Mouse (Mus musculus) lung, postnatal 25 days (tissue): ENCODE data around the gene Pnpo.

Source experiments
- DNase-seq: peaks from one replicate; pipeline ENCODE4 v3.0.0; 2022; ENCODE audit warnings: low spot score

Gene Pnpo

DNA sequence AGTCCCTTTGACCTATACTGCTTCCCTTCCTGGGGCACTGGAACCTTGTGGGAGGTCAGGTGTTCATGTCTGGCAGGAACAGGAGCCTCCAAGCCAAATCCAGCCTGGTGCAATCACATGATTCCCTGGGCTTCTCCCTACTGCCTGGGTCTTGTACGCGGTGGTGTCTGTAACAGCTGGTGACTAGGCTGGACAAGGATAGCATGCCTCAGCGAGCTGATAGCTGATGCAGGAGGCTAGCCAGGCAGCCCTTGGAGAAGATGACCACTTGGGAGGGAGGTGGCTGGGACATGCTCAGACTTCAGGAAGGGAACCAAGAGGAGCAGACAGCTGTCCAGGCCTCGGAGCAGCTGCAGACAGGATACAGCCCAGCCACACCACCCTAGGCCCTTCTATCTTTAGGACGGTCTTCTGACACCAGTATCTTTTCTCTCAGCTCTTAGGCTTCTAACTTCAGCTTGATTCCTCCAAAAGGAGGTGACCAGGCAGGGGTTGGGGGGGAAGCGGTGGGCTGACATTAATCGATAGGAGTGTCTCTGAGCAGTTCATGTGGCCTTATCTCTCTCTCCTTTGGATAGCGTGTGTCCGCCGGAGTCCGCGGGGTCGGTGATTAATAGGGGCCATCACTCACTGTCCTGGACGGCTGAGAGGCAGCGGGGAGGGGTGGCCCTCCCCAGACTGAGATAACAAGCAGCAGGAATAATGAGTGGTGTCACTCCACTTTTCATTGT, 37.2 kb downstream of the Pnpo start:
- no peak for DNase-seq

DNA sequence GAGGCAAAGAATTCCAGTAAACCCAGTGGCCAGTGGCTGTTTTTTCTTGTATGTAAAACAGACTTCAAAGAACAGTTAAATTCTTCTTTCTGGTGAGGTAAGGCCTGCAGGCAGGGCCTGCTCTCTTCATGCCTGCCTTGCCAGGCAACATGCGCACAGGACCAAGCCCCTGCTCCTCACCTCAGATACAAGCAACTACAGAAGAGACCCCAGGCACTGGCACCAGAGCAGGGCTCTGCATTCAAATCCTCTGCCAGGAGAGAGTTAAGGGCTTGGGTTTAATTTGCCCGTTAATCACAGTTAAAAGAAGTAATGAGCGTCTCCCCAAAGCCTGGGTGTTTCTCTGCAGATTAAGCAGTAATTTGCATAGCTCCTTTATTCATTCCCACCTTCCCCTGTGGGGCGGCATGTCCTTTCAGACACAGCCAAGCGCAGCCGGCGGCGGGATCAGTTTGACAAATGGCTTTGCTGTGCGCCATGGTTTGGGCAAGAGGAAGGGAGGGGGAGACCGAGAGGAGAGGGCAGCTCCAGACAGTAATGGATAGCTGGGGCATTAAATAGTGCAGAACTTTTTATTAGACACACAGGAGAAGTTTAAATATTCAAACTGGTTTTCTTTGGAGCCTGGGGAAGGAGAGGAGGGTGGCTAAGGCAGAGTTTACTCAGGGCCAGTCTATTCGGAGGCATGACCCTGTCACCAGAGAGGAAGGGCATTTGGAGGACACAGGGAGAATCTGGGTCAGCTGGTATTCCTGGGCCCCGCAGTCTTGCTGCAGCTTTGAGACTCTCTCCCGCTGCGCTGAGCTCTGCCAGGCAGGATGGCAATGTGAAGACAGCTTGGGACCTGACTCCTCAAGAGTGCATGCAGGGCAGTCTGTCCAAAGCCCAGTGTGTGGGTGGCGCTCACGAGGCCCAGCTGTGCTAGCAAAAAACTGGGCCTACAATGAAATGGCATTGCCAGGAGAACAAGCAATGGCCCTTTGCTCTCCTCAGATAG, 40.8 kb downstream of the Pnpo start:
- no peak for DNase-seq

DNA sequence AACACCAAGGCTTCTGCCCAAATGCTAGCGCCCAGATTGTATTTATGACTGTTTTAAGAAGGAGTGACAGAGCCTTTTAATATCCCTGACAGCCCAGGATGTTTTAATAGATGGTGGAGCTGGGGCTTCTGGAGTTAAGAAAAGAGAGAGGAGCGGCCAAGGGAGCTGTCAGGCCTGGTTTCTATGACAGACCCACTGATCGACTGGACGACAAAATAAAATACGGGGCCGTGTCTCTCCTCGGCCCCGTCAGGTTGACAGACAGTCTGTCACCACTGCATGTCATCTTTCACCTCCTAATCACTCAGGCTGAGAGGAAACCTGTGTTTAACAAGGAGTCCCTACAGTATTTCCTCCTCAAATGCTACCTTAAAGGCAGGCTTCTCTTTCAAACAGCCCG, 42.5 kb downstream of the Pnpo start:
- no peak for DNase-seq

DNA sequence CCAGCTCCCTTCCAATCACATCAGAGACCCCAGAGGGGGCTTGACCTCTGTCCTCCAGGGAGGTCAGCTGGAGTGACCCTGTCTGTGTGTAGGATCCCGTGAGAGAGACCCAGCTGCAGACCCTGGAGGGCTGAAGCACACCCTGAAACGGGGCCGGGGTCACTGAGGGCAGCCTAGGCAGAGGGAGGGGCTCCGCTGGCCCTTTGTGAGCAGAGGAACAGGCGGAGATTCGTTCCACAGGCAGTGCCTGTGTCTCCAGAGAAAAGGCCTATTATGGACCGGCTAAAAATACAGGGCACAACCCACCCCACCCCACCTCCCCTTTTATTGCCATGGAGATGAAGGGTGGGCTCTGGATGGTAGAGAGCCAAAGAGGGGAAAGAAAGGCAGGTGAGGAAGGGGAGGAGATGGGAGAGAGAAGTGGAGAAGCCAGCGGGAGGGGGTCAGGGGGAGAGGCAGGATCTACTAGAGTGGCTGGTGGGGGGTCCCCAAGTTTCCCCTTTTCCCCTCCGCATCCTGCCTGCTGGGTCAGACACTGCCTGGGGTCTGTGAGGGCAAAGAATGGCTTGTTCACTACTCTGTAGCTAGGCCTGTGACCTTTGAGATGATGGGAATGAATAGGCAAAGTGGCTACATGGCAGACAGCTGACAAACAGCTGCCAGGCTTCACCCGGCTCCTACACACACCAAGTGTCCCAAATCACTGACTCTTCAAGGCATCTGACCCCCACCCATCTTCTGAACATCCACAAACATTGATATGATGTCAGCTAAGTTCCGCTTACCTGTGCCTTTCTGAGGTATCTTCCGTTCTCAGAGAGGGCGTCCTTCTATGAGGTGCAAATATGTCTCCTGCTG, 44.1 kb downstream of the Pnpo start:
- DNase-seq: no peak

DNA sequence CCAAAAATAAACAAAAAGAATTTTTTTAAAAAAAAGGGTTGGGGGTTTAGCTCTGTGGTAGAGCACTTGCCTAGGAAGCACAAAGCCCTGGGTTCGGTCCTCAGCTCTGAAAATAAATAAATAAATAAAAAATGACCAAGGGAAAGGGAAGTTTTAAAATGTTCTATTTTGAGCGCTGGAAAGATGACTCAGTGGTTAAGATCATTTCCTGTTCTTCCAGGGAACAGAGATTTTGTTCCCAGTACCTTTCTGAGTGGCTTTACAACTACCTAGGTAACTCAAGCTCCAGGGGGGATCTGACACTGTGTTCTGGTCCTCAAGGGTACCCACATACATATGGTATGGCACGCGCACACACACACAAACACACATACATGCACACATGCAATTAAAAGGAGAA, 47.9 kb downstream of the Pnpo start:
- no peak for DNase-seq

DNA sequence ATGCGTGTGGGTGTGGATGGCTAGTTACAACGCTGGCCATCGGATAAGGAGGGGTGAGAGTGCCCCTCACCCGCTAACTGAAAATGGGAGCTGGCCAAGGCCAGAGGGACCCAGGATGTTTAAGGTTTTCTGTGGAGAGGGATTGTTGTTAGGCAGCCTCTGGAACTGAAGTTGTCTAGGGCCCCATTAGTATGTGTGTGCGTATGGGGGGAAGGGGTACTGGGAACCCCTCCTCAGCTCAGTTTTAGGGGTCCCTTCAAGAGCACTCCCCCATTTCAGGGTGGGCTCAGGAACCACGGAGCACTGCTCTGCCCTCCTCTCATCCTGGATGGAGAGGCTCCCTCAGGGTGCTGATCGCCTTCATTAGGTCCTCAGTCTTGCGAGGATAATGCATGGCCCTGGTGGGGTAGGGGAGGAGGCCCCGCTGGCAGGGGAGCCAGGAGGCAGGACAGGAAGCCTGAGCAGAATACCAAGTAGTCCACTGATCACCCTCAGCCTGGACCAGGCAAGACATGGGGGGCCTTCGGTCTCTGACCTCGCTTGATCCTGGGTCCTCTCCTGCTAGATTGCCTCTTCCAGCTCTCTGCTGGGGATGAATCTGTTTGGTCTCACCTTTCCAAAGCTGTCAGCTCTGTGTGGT, 50.5 kb downstream of the Pnpo start:
- no peak for DNase-seq

DNA sequence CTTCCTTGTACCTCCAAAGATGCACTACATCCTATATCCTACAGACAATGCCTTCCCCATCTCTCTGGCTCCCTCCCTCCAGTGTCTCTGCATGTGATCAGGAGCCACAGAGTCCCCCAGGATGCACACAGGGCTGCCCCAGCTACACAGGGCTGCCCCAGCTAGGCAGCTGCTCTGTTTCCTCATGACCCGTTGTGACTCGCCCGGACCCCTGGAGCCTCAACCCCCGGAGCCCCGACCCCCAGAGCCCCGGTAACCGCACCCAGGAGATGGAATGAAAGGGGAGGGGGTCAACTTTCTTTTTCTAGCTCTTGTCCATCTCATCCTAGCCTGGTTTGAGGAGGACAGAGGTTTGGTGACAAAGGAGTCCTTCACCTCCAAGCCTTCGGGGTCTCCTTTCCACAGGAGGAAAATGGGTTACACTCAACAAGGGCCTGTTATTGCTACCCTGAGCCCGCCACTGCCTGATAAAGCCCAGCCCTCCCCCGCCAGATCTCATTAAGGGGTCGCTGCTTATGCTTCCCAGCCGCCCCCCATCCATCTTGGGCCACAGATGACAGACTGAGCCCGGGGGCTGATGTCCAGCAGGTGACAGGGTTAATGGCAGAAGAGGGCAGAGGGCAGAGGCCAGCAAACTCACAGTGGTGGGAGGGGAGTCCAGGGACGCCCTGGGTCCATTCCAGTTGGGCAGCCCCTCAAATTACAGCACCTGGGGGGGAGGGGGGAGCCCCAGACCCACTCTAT, 51.8 kb downstream of the Pnpo start:
- no peak for DNase-seq
